Mouse (Mus musculus) inflammation-experienced regulatory T-cells (primary cell): ENCODE results near the gene Lhfp. TPM values are rescaled to one million over a fixed set of nuclear protein-coding genes. Genes with fewer than 3 reads are reported as not detected.

Experiments used
- polyA plus RNA-seq, 2 experiments: library from polyadenylated mRNA; unstranded; fragments of 100-300 nt; shearing (Covaris generic); gene quantifications; one replicate each; pipeline ENCODE4 v1.2.1; 2017

The Lhfp gene
- 1 to 10 TPM in 1 of 2 experiments, under 1 TPM in 1; 0.06 to 1.8 TPM for polyA plus RNA-seq

GRCm38 (mm10) chr3:53041411-53042239, at the start of gene Lhfp:
Lhfp (plus strand) TSS chr3:53041528.

DNA sequence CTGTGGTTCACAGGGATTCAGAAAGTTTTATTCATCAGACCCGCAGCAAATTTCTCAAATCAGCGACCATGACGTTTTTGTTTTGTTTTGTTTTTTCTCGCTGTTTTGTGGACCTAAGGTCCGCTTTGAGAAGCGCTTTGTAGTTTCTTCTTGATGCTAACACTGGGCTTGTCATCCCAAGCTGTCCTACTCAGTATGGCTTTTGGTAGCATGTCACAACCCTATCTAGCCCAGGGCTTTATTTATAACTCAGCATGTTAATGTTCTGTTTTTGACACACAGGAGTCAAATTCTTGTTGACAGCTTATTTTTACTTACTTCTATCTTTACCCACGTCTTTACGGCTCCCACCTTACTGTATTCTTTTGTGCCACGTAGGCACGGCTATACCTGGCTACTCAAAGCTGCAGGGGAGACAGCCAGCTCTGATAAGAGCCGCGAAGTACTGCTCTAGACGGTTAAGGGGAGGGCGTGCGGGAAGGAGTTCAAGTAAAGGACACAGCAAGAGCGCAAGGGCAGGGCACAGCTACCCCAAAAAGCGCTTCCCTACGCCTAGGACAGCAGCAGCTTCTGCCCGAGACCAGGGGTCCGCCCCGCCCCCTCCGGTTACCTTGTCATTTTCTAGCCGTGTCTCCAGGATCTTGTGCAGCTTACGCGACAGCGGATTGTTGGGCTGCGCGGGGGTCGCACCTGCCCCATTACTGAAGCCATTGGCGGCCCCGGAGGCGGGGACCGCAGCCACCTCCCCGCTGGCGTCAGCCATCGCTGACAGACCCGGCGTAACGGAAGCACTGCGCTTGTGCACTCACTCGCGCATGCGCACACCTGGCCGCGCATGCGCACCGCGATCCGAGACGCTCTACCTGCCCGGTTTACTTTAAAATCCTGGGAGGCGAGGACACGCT, 24.6 kb upstream of the Lhfp start, which contains the start of gene Cog6:
Gene Cog6, minus strand, starts transcription at position 802 of the 905 bp plus-strand sequence.

Other genes starting within 250 kb of the Lhfp start
- 10 to 100 TPM; 36.4 to 47.7 TPM for gene Cog6, start 24.3 kb upstream of the Lhfp start, polyA plus RNA-seq